Mouse (Mus musculus) spleen, postnatal 10 days (tissue): Measurements from ENCODE around the gene Gm28308.

Experiments used
- DNase-seq, 2 experiments: peaks; one replicate each; pipeline ENCODE4 v3.0.0; 2021 to 2022; ENCODE audit warnings: low spot score in 2 of 2

The Gm28308 gene

GRCm38 (mm10) chr6:52156551-52157200 lies 56.5 kb downstream of the Gm28308 start:
- DNase-seq = no peak

- no peak for DNase-seq
Observed at GRCm38 (mm10) chr6:52155471-52155870, 57.7 kb downstream of the Gm28308 start.

- DNase-seq = no peak
Observed at GRCm38 (mm10) chr6:52154044-52154443, 59.1 kb downstream of the Gm28308 start.

GRCm38 (mm10) chr6:52153270-52153669 lies 59.9 kb downstream of the Gm28308 start:
- no peak for DNase-seq

GRCm38 (mm10) chr6:52152226-52153193 lies 60.6 kb downstream of the Gm28308 start:
- DNase-seq = no peak

GRCm38 (mm10) chr6:52151571-52151970 lies 61.6 kb downstream of the Gm28308 start:
- DNase-seq = no peak

- DNase-seq = no peak
Observed at GRCm38 (mm10) chr6:52150401-52150966, 62.7 kb downstream of the Gm28308 start.

GRCm38 (mm10) chr6:52139115-52139514 lies 74.0 kb downstream of the Gm28308 start:
- DNase-seq = no peak

GRCm38 (mm10) chr6:52138576-52138975 lies 74.6 kb downstream of the Gm28308 start:
- no peak for DNase-seq

GRCm38 (mm10) chr6:52137841-52138535 lies 75.2 kb downstream of the Gm28308 start:
- no peak for DNase-seq

- DNase-seq = no peak
Observed at GRCm38 (mm10) chr6:52123673-52124072, 89.5 kb downstream of the Gm28308 start.

GRCm38 (mm10) chr6:52121173-52121572 lies 92.0 kb downstream of the Gm28308 start:
- no peak for DNase-seq

GRCm38 (mm10) chr6:52118903-52119635 lies 94.1 kb downstream of the Gm28308 start:
- no peak for DNase-seq

GRCm38 (mm10) chr6:52115899-52116298 lies 97.2 kb downstream of the Gm28308 start:
- no peak for DNase-seq
